Mouse (Mus musculus) cerebellum, postnatal 25 days (tissue): ENCODE results near the gene Olfr1411.

Experiments used
- DNase-seq, 2 experiments: peaks; one replicate each; pipeline ENCODE4 v3.0.0; 2021; ENCODE audit warnings: mixed read lengths in 2 of 2

Olfr1411 gene

DNA sequence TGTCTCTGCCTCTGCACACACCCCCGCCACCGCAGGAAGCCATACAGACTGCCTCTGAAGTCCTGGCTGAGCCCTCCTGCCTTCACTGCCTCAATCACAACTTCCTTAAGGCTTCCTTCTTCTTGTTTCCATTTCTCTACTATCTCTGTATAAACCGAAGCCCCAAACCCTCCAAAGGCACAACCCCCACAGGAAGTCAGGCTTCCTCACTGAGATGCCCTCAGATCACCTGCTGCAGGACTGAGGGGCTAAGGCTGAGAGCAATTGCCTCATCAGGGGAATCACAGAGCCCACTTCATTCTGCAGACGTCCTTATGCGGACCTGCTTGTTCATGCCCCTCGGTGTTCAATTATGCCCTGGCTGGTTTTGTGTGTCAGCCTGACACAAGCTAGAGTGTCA is 46.2 kb downstream of the Olfr1411 start:
- DNase-seq, result peak in 1 of 2 experiments; percentile 1

- peak; percentile 93 to 95 for DNase-seq
These were observed 47.5 kb downstream of the Olfr1411 start, which contains the start of gene Cops9 for GRCm38 (mm10) chr1:92641514-92642272. TSS of gene Cops9 (minus strand) at chr1:92641985.

DNA sequence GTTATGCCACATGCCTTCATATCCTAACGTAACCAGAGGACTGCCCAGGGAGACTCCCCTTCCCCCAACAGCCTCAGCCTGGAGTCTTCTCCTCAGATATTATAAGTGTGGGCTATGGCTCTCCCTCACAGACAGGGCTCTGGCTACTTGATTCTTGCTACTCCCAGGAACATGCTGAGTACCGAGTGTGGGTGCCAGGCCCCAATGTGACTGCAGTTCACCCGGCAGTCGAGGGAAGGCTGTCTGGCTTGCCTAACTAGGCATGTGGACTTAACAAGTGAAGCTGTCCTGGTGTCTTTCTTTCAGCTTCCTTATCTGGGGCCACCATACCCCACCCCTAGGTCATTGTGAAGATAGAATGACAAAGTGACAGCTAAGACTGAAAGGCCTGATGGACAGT is 49.5 kb downstream of the Olfr1411 start:
- peak in 1 of 2 experiments; percentile 3 for DNase-seq

DNA sequence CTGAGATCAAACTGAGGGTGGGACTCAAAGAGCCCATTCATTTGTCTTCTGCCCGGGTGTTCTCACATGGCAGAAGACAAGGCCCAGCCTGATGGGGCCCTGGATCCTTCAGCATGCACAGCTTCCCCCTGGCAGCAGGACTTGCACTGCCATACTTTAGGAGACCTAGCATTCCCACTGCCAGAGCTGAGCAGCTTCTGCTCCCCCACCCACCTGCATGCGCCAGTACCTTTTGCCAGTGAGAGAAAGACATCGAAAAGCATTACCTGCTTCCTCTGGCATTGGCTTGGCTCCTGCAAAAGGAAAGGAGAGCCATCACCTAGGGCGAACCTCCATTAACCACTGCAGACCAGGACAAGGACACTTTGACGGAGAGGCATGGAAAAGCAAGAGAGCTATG is 50.7 kb downstream of the Olfr1411 start:
- DNase-seq, result no peak

GRCm38 (mm10) chr1:92646111-92646510 is 51.9 kb downstream of the Olfr1411 start:
- DNase-seq, result no peak

GRCm38 (mm10) chr1:92646601-92647000 is 52.4 kb downstream of the Olfr1411 start:
- no peak for DNase-seq

GRCm38 (mm10) chr1:92647026-92647425 is 52.8 kb downstream of the Olfr1411 start:
- DNase-seq, result no peak
